Mouse (Mus musculus) CH12.LX (cell line): ENCODE results near the gene Ercc8. TPM values are rescaled to one million over a fixed set of nuclear protein-coding genes. Genes with fewer than 3 reads are reported as not detected.
A peak's percentile ranks its signal among the peaks of the same experiment; 100 is the strongest.

Experiments used
- DNase-seq: peaks from one replicate; pipeline ENCODE4 v3.0.0-alpha.2; 2013; ENCODE audit errors: extremely low read depth
- H3K27ac ChIP-seq: 2 replicates; pipeline ENCODE4 v1.5.1; 2012; ENCODE audit warnings: low read depth, mild to moderate bottlenecking, control low read depth, moderate library complexity; ENCODE audit not compliant: insufficient read depth
- H3K27me3 ChIP-seq: replicated peaks from 2 replicates; pipeline ENCODE3; 2012; ENCODE audit warnings: inconsistent platforms
- H3K36me3 ChIP-seq, 2 experiments: replicated peaks in 1 of 2; 2 replicates each; pipeline versions ENCODE3 to v1.6.1; 2012; ENCODE audit warnings: inconsistent platforms in 1 of 2, low read length in 1 of 2, mild to moderate bottlenecking in 1 of 2, mixed read lengths in 1 of 2, moderate library complexity in 1 of 2; ENCODE audit not compliant: control insufficient read depth in 1 of 2, insufficient read depth in 1 of 2
- H3K4me1 ChIP-seq, 2 experiments: 2 replicates each; pipeline ENCODE4 v1.6.1; 2012; ENCODE audit warnings: inconsistent platforms in 1 of 2, moderate library complexity in 1 of 2; ENCODE audit not compliant: insufficient read depth in 2 of 2, control insufficient read depth in 1 of 2
- H3K4me2 ChIP-seq: 2 replicates; pipeline ENCODE4 v1.6.1; 2012; ENCODE audit warnings: low read depth, mild to moderate bottlenecking, control low read depth; ENCODE audit not compliant: poor library complexity, insufficient read depth, severe bottlenecking
- H3K4me3 ChIP-seq, 3 experiments: fragments of 150-350 bp in 1 of 3; sonication (generic) in 1 of 3; replicated peaks in 1 of 3; 2 replicates each; pipeline versions ENCODE3 to v1.5.1; 2011 to 2012; ENCODE audit warnings: low read depth in 2 of 3, low read length in 2 of 3, mild to moderate bottlenecking in 2 of 3, moderate library complexity in 2 of 3, control low read depth in 1 of 3, improper control_type of control experiment in 1 of 3, inconsistent platforms in 1 of 3, mixed read lengths in 1 of 3; ENCODE audit not compliant: poor library complexity in 1 of 3
- H3K79me2 ChIP-seq: replicated peaks from 2 replicates; pipeline ENCODE4 v1.6.1; 2012; ENCODE audit warnings: mild to moderate bottlenecking, moderate library complexity; ENCODE audit not compliant: control insufficient read depth, poor library complexity, insufficient read depth, severe bottlenecking; ENCODE audit errors: extremely low read depth
- H3K9ac ChIP-seq: 2 replicates; pipeline ENCODE4 v1.6.1; 2012; ENCODE audit warnings: low read depth, mild to moderate bottlenecking, control low read depth, moderate library complexity; ENCODE audit not compliant: insufficient read depth
- H3K9me3 ChIP-seq: replicated peaks from 2 replicates; pipeline ENCODE3; 2012; ENCODE audit warnings: low read length, inconsistent platforms, mixed read lengths
- CHD1 ChIP-seq: IDR thresholded peaks from 2 replicates; pipeline ENCODE4 v1.6.1; 2012; ENCODE audit warnings: low read depth, low read length, improper control_type of control experiment, inconsistent platforms
- CTCF ChIP-seq, 2 experiments: IDR thresholded peaks in 1 of 2; conservative IDR thresholded peaks in 1 of 2; 2 replicates each; pipeline ENCODE4 v1.5.1; 2011 to 2012; ENCODE audit warnings: low read depth in 2 of 2, low read length in 2 of 2, improper control_type of control experiment in 1 of 2, inconsistent platforms in 1 of 2, mild to moderate bottlenecking in 1 of 2, moderate library complexity in 1 of 2
- ELF1 ChIP-seq: IDR thresholded peaks from 2 replicates; pipeline ENCODE4 v1.6.1; 2014; ENCODE audit warnings: low read depth, mild to moderate bottlenecking, inconsistent platforms, low read length, improper control_type of control experiment
- EP300 ChIP-seq: IDR thresholded peaks from 2 replicates; pipeline ENCODE4 v1.6.1; 2011; ENCODE audit warnings: low read length, improper control_type of control experiment
- ETS1 ChIP-seq: conservative IDR thresholded peaks from 2 replicates; pipeline ENCODE4 v1.6.1; 2012; ENCODE audit warnings: low read depth, mild to moderate bottlenecking, inconsistent platforms, low read length, improper control_type of control experiment, moderate library complexity
- GABPA ChIP-seq: IDR thresholded peaks from 2 replicates; pipeline ENCODE4 v1.6.1; 2012; ENCODE audit warnings: low read depth, low read length, improper control_type of control experiment, inconsistent platforms; ENCODE audit not compliant: insufficient replicate concordance
- IRF4 ChIP-seq: IDR thresholded peaks from 2 replicates; pipeline ENCODE4 v1.6.1; 2014; ENCODE audit warnings: low read depth, mild to moderate bottlenecking, inconsistent platforms, low read length, improper control_type of control experiment
- JUN ChIP-seq: IDR thresholded peaks from 2 replicates; pipeline ENCODE4 v1.6.1; 2011; ENCODE audit warnings: low read depth, mild to moderate bottlenecking, low read length, improper control_type of control experiment, moderate library complexity; ENCODE audit not compliant: insufficient read depth
- JUND ChIP-seq: conservative IDR thresholded peaks from 2 replicates; pipeline ENCODE4 v1.6.1; 2011; ENCODE audit warnings: low read depth, low read length, improper control_type of control experiment
- MAFK ChIP-seq: IDR thresholded peaks from 2 replicates; pipeline ENCODE4 v1.6.1; 2011; ENCODE audit warnings: low read length, improper control_type of control experiment; ENCODE audit not compliant: insufficient replicate concordance
- MAX ChIP-seq: IDR thresholded peaks from 2 replicates; pipeline ENCODE4 v1.6.1; 2011; ENCODE audit warnings: low read length, improper control_type of control experiment
- MAZ ChIP-seq: IDR thresholded peaks from 2 replicates; pipeline ENCODE4 v1.6.1; 2012; ENCODE audit warnings: low read depth, mild to moderate bottlenecking, inconsistent platforms, low read length, improper control_type of control experiment, moderate library complexity
- MXI1 ChIP-seq: IDR thresholded peaks from 2 replicates; pipeline ENCODE4 v1.6.1; 2011; ENCODE audit warnings: mild to moderate bottlenecking, low read depth, low read length, improper control_type of control experiment
- MYC ChIP-seq: IDR thresholded peaks from 2 replicates; pipeline ENCODE4 v1.6.1; 2011; ENCODE audit warnings: low read depth, mild to moderate bottlenecking, improper control_type of control experiment, low read length
- POLR2AphosphoS2 ChIP-seq: IDR thresholded peaks from 2 replicates; pipeline ENCODE4 v1.6.1; 2011; ENCODE audit warnings: low read depth, low read length, improper control_type of control experiment
- RAD21 ChIP-seq: IDR thresholded peaks from 2 replicates; pipeline ENCODE4 v1.6.1; 2011; ENCODE audit warnings: low read depth, mild to moderate bottlenecking, low read length, improper control_type of control experiment, moderate library complexity
- RCOR1 ChIP-seq: conservative IDR thresholded peaks from 2 replicates; pipeline ENCODE4 v1.6.1; 2012; ENCODE audit warnings: low read depth, mild to moderate bottlenecking, inconsistent platforms, low read length, improper control_type of control experiment
- SIN3A ChIP-seq: IDR thresholded peaks from 2 replicates; pipeline ENCODE4 v1.6.1; 2012; ENCODE audit warnings: low read length, improper control_type of control experiment, inconsistent platforms
- SMC3 ChIP-seq: IDR thresholded peaks from 2 replicates; pipeline ENCODE4 v1.6.1; 2011; ENCODE audit warnings: low read depth, low read length, improper control_type of control experiment
- TBP ChIP-seq: conservative IDR thresholded peaks from 2 replicates; pipeline ENCODE4 v1.6.1; 2011; ENCODE audit warnings: low read depth, low read length, improper control_type of control experiment
- USF1 ChIP-seq: IDR thresholded peaks from 2 replicates; pipeline ENCODE4 v1.6.1; 2014; ENCODE audit warnings: low read depth, mild to moderate bottlenecking, inconsistent platforms, low read length, improper control_type of control experiment
- ZC3H11A ChIP-seq: IDR thresholded peaks from 2 replicates; pipeline ENCODE4 v1.6.1; 2012; ENCODE audit warnings: low read depth, mild to moderate bottlenecking, inconsistent platforms, low read length, improper control_type of control experiment
- ZNF384 ChIP-seq: IDR thresholded peaks from 2 replicates; pipeline ENCODE4 v1.6.1; 2012; ENCODE audit warnings: low read depth, low read length, improper control_type of control experiment, inconsistent platforms
- dilution Hi-C: fragments of 300-500 bp; cut with MboI; formaldehyde crosslinking; loops from 2 replicates; pipeline ENCODE4 v1.14.3; 2020; ENCODE audit warnings: low sequenced_read_pairs; ENCODE audit not compliant: extremely low pct_unique_long_range_greater_than_20kb, extremely low pct_ligation_motif_present
- in situ Hi-C: fragments of 300-500 bp; cut with MboI; formaldehyde crosslinking; loops from 3 replicates; pipeline ENCODE4 v1.14.3; 2019; ENCODE audit warnings: low sequenced_read_pairs, low pct_ligation_motif_present, low pct_unique_long_range_greater_than_20kb, mixed read lengths
- polyA plus RNA-seq: library from polyadenylated mRNA; unstranded; fragments of >175 nt; gene quantifications from 2 replicates; pipeline ENCODE4 v1.2.1, GENCODE M21; 2012; ENCODE audit warnings: low read depth; ENCODE audit not compliant: insufficient read length
- total RNA-seq, 2 experiments: library from RNA; depleted of rRNA; stranded (reverse); fragments of 300-350 nt in 1 of 2; fragments of >200 nt in 1 of 2; gene quantifications; 2 replicates each; pipeline ENCODE4 v1.2.3; 2012 to 2014

Gene Ercc8
- total and polyA plus RNA-seq, 3 experiments, result 20.0 to 29.4 (median 20.7) TPM

DNA sequence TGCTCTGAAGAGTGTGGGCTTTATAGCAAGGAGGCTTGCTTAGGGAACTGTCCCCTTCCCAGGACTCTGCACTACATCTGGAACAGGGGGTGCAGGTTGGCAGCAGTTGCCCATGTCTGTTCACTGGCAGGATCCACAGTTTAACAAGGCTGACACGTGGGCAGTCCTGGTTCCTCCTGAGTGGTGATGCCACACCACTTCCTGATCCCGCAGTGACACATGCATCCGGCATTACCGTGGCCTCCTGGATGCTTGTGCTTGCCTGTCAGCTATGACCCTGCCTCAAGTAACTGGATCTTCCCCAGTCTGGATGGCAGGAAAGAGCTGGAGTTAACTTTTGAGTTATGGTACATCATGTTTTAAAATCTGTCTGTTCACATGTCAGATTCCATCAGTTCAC is 29.5 kb downstream of the Ercc8 start:
- Histone ChIP-seq H3K79me2 (no peaks in the 10 kb centered on the region), H3K4me1 (peaks cover 4 to 18% of the 10 kb centered on the region in 2 experiments; a peak in 3 of 4 replicates), H3K9me3 (no peaks in the 10 kb centered on the region), H3K27me3 (no peaks in the 10 kb centered on the region), H3K36me3 (peaks cover 36 to 65% of the 10 kb centered on the region in 2 experiments), H3K4me2 (no peak overlapping the region), H3K9ac (no peak overlapping the region), H3K4me3 (no peak overlapping the region), H3K27ac (no peak overlapping the region)
- in situ Hi-C loops (loop anchor here (25.0 kb wide), 1 partner anchor 1024 kb away; no protein-coding TSS in a partner anchor), dilution Hi-C loops (no loop called here)
- DNase-seq, result no peak
- no peak for TF ChIP-seq USF1
- TF ChIP-seq JUND, result no peak
- no peak for TF ChIP-seq CTCF (conservative IDR thresholded peaks at IDR 0.05 in 1 of 2, IDR thresholded peaks at IDR 0.05 in 1 of 2; ENCODE audit: low read depth in 2 of 2, low read length in 2 of 2)
- TF ChIP-seq SMC3, result no peak
- no peak for TF ChIP-seq MXI1
- no peak for TF ChIP-seq SIN3A
- TF ChIP-seq EP300, result no peak
- TF ChIP-seq ZNF384, result no peak
- no peak for TF ChIP-seq MAX
- TF ChIP-seq POLR2AphosphoS2, result no peak
- TF ChIP-seq MAFK, result no peak
- no peak for TF ChIP-seq ETS1
- TF ChIP-seq CHD1, result no peak
- TF ChIP-seq GABPA, result no peak
- no peak for TF ChIP-seq JUN
- no peak for TF ChIP-seq RCOR1

GRCm38 (mm10) chr13:108191074-108191720 is 32.7 kb downstream of the Ercc8 start:
- no peak for TF ChIP-seq MYC
- peak; percentile 95 for TF ChIP-seq SMC3
- no peak for TF ChIP-seq USF1
- no peak for TF ChIP-seq TBP
- 0 out of 2 replicates have a peak, but pooled peaks have one; percentile 30 for TF ChIP-seq MAX
- TF ChIP-seq ELF1, result peak; percentile 25; the same call in 1 of the 2 replicates
- TF ChIP-seq SIN3A, result peak; percentile 38; the same call in 1 of the 2 replicates
- TF ChIP-seq IRF4, result peak; percentile 58; the same call in 1 of the 2 replicates
- TF ChIP-seq ZC3H11A, result peak; percentile 87
- 0 out of 2 replicates have a peak, but pooled peaks have one; percentile 35 for TF ChIP-seq MAZ
- peak; percentile 98 for TF ChIP-seq RAD21
- TF ChIP-seq CTCF (conservative IDR thresholded peaks at IDR 0.05 in 1 of 2, IDR thresholded peaks at IDR 0.05 in 1 of 2; ENCODE audit: low read depth in 2 of 2, low read length in 2 of 2), result peak; percentile 49 to 92
- peak; percentile 76 for DNase-seq
- Histone ChIP-seq H3K36me3 (peaks cover 35 to 69% of the 10 kb centered on the region in 2 experiments), H3K4me1 (peaks cover 4 to 22% of the 10 kb centered on the region in 2 experiments; a peak in 3 of 4 replicates), H3K27ac (no peak overlapping the region), H3K27me3 (no peaks in the 10 kb centered on the region), H3K4me2 (no peak overlapping the region), H3K79me2 (no peaks in the 10 kb centered on the region), H3K4me3 (no peak overlapping the region), H3K9ac (no peak overlapping the region), H3K9me3 (no peaks in the 10 kb centered on the region)
- in situ Hi-C loops, result loop anchor here (25.0 kb wide), 1 partner anchor 1021 kb away; no protein-coding TSS in a partner anchor
- dilution Hi-C loops, result no loop called here
